Mouse (Mus musculus): ENCODE results near the gene Pou5f1. TPM values are rescaled to one million over a fixed set of nuclear protein-coding genes. Genes with fewer than 3 reads are reported as not detected.

Gene Pou5f1
- total RNA-seq, 4 experiments from 2014 or later, result not detected

GRCm38 (mm10) chr17:35550143-35550494, 44.3 kb downstream of the Pou5f1 start:
- no peak for DNase-seq (ENCODE audit: low spot score)

DNA sequence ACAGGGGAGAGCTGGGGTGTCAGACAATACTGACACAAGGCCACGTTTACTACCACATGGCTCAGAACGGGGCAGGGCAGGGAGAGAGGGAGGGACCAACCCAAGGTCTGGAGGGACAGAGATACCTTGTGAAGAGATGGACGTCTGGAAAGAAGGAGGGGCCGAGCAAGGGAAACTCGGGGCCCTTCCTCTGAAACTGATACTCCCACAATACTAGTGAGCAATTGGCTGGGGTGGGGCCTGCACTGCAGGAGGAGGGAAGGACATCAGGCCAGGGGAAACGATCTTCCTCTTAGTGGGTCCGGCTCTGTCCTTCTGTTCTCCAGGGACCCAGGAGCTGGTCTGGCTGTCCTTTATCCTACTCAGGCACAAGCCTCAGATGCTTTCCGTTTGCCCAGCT, 45.1 kb downstream of the Pou5f1 start:
- DNase-seq (ENCODE audit: low spot score), result no peak

GRCm38 (mm10) chr17:35551881-35552414, 46.1 kb downstream of the Pou5f1 start, which contains the start of gene Cdsn:
Gene Cdsn, plus strand, starts transcription at chr17:35552128.
- no peak for DNase-seq (ENCODE audit: low spot score)

DNA sequence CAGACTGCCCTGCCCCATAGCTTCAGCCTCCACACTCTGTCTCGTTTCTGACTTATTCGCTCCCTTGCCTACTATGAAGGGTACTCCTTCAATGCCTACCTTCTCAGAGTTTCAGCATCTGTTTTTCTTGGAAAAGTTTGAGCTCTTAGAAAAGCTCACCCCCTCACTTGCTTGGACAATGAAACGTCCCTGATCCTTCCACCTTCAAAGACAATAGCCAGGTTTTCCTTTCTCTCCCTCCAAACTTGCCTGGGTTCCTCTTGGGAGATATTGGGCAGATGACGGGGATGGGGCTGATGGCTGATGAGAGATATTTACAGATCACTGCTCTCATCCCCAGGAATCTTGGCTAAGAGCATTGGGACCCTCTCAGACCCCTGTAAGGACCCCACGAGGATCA, 48.5 kb downstream of the Pou5f1 start:
- DNase-seq (ENCODE audit: low spot score), result no peak

DNA sequence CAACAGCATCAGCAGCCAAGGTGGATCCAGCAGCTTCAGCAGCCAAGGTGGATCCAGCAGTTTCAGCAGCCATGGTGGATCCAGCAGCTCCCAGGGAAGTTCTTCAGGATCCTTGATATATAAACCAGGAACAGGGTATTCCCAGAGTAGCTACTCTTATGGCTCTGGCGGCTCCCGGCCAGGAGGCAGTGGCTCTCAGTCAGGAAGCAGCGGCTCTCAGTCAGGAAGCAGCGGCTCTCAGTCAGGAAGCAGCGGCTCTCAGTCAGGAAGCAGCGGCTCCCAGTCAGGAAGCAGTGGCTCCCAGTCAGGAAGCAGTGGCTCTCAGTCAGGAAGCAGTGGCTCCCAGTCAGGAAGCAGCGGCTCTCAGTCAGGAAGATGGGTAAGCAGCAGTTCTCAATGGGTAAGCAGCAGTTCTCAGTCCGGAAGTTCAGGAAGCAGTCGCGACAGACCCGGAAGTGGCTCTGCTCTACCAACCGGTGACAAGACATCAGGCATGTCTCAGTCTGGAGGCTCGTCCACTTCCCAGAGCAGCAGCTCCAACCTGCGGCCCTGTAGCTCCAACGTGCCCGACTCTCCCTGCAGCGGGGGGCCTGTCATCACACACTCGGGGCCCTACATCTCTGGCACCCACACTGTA, 49.1 kb downstream of the Pou5f1 start:
- DNase-seq (ENCODE audit: low spot score), result no peak

- DNase-seq (ENCODE audit: low spot score), result no peak
Observed at GRCm38 (mm10) chr17:35556186-35556765, 50.5 kb downstream of the Pou5f1 start.

- no peak for DNase-seq (ENCODE audit: low spot score)
Observed at GRCm38 (mm10) chr17:35556812-35557211, 51.0 kb downstream of the Pou5f1 start.

- DNase-seq (ENCODE audit: low spot score), result no peak
Observed at GRCm38 (mm10) chr17:35557351-35557750, 51.5 kb downstream of the Pou5f1 start.

GRCm38 (mm10) chr17:35558216-35558615, 52.4 kb downstream of the Pou5f1 start:
- no peak for DNase-seq (ENCODE audit: low spot score)

Other genes starting within 250 kb of the Pou5f1 start
- 100 to 1,000 TPM; 108 to 169 (median 117) TPM for gene H2-D1, start 243.3 kb upstream of the Pou5f1 start, total RNA-seq (2022)
- gene H2-Q1, start 185.6 kb upstream of the Pou5f1 start, total RNA-seq (2022), result 1 to 10 TPM in 3 of 4 experiments, under 1 TPM in 1; 0.53 to 1.5 (median 1.4) TPM
- gene H2-Q2, start 163.8 kb upstream of the Pou5f1 start, total RNA-seq (2022), result 1 to 10 TPM in 2 of 4 experiments, under 1 TPM in 2; 0.84 to 1.3 (median 1.1) TPM
- 10 to 100 TPM; 14.6 to 22.3 (median 16.7) TPM for gene H2-Q4, start 126.4 kb upstream of the Pou5f1 start, total RNA-seq (2022)
- gene H2-Q6, start 81.2 kb upstream of the Pou5f1 start, total RNA-seq (2022), result 1 to 10 TPM; 3.8 to 8.0 (median 4.4) TPM
- 1 to 10 TPM; 2.5 to 4.7 (median 3.2) TPM for gene H2-Q7, start 66.9 kb upstream of the Pou5f1 start, total RNA-seq (2022)
- under 1 TPM; 0.38 to 0.59 (median 0.39) TPM for gene H2-Q10, start 35.9 kb upstream of the Pou5f1 start, total RNA-seq (2022)
- gene Tcf19, start 10.8 kb downstream of the Pou5f1 start, total RNA-seq (2022), result 1 to 10 TPM; 2.1 to 3.3 (median 2.4) TPM
- 1 to 10 TPM; 2.0 to 3.9 (median 2.4) TPM for gene Cchcr1, start 11.1 kb downstream of the Pou5f1 start, total RNA-seq (2022)
- not detected for gene Psors1c2, start 27.2 kb downstream of the Pou5f1 start, total RNA-seq (2022)
- gene Cdsn, start 46.1 kb downstream of the Pou5f1 start, total RNA-seq (2022), result under 1 TPM; 0.14 to 0.37 (median 0.27) TPM
- gene 2300002M23Rik, start 61.4 kb downstream of the Pou5f1 start, total RNA-seq (2022), result not detected
- gene Sfta2, start 95.5 kb downstream of the Pou5f1 start, total RNA-seq (2022), result not detected
- gene Gm9573, start 120.6 kb downstream of the Pou5f1 start, total RNA-seq (2022), result not detected
- not detected for gene Mucl3, start 137.7 kb downstream of the Pou5f1 start, total RNA-seq (2022)
- gene Vars2, start 161.6 kb downstream of the Pou5f1 start, total RNA-seq (2022), result 10 to 100 TPM; 30.4 to 34.9 (median 31.8) TPM
- 10 to 100 TPM; 18.4 to 22.2 (median 21.2) TPM for gene Gtf2h4, start 167.7 kb downstream of the Pou5f1 start, total RNA-seq (2022)
- 10 to 100 TPM; 23.8 to 30.0 (median 29.5) TPM for gene Ddr1, start 198.6 kb downstream of the Pou5f1 start, total RNA-seq (2022)